Mouse (Mus musculus) C2C12 (cell line): ENCODE measurements around the gene Gars.

ENCODE experiments used
- CTCF ChIP-seq: IDR thresholded peaks from one replicate; pipeline ENCODE4 v1.5.1; 2011; ENCODE audit not compliant: control insufficient read depth, insufficient read depth, insufficient read length
- FOSL1 ChIP-seq: IDR thresholded peaks from one replicate; pipeline ENCODE4 v1.8.0; 2011; ENCODE audit warnings: mild to moderate bottlenecking, low read length; ENCODE audit not compliant: poor library complexity, insufficient read depth, severe bottlenecking
- USF1 ChIP-seq: IDR thresholded peaks from one replicate; pipeline ENCODE4 v1.6.1; 2011; ENCODE audit warnings: low read depth, mild to moderate bottlenecking, control low read depth, moderate library complexity

GRCm38 (mm10) chr6:55057427-55057826 is 19.6 kb downstream of the Gars start:
- TF ChIP-seq USF1 (no peak), CTCF (no peak), FOSL1 (no peak)
